Mouse (Mus musculus): Measurements from ENCODE around the gene Atg2a.

DNA sequence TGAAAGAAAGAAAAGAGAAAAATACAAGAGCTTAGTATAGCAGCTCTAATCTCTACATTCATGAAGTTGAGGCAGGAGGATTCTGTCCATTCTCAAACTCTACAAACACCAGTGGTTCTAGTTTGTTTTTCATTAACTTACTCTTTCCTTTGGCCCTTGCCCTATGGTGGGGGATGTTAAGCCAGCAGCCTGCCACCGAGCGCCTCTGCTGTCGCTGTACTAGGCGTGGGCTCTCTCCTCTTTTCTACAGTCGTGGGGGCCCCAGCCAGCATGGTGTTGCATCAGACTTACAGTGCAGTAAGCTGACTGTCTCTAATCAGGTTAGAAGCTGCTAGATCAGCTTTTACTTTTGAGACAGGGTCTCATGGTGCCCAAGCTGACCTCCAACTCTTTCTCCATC, 41.5 kb downstream of the Atg2a start:
- TF ChIP-seq CTCF (IDR thresholded peaks at IDR 0.05; ENCODE audit: low read depth) (no peak), EP300 (optimal IDR thresholded peaks at IDR 0.05) (no peak)

Measured in stomach, postnatal 0 days (tissue).